Mouse (Mus musculus): Measurements from ENCODE around the gene Pbx1. TPM values are rescaled to one million over a fixed set of nuclear protein-coding genes. Genes with fewer than 3 reads are reported as not detected.

The Pbx1 gene
- polyA plus RNA-seq, 1 experiment from 2014 or later, result 114 TPM

DNA sequence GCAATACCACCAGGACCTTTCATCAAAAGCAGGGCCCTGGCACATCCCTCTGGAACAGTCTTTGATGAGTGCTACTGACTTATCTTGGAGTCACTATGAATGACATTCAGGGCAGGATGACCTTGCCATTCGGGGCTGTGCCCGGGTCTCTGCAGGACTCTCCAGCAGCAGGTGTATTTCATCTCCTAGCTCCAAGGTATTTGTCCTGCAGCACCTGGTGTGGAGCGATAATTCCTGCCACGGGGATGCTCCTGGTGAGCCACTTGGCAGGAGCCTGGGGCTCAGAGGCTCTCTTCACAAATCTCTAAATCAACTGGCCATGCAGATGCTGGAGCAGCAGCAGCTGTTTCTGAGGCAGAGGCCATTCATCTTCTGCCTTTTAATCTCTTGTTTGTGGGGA is 340.4 kb downstream of the Pbx1 start:
- no peaks in the 10 kb centered on the region for H3K27me3 ChIP-seq (ENCODE audit: control insufficient read depth, insufficient read depth, low read length)
- no peak overlapping the region for H3K9ac ChIP-seq (replicated peaks; ENCODE audit: low read length)
- WGBS, result 54% methylated on average over 4 of the region's 4 CpGs
- peaks cover 6% of the 10 kb centered on the region; the same call in 1 of the 2 replicates for H3K4me1 ChIP-seq (ENCODE audit: control insufficient read depth, insufficient read depth, low read length)
- no peaks in the 10 kb centered on the region for H3K36me3 ChIP-seq (ENCODE audit: control insufficient read depth, insufficient read depth, low read length)
- H3K4me3 ChIP-seq (replicated peaks; ENCODE audit: low read depth, low read length), result no peak overlapping the region
- ATAC-seq (ENCODE audit: low FRiP score, low TSS enrichment) (no peak), DNase-seq (peak; percentile 9)
- no peaks in the 10 kb centered on the region for H3K9me3 ChIP-seq (ENCODE audit: control insufficient read depth, low read length)
- H3K4me2 ChIP-seq (ENCODE audit: low read length), result no peak overlapping the region
- no peak overlapping the region for H3K27ac ChIP-seq (replicated peaks; ENCODE audit: low read depth, low read length)

- no peak overlapping the region for H3K9ac ChIP-seq (replicated peaks; ENCODE audit: low read length)
- H3K27ac ChIP-seq (replicated peaks; ENCODE audit: low read depth, low read length), result no peak overlapping the region
- H3K4me1 ChIP-seq (ENCODE audit: control insufficient read depth, insufficient read depth, low read length), result peaks cover 6% of the 10 kb centered on the region; the same call in 1 of the 2 replicates
- no peak for ATAC-seq (ENCODE audit: low FRiP score, low TSS enrichment)
- no peaks in the 10 kb centered on the region for H3K9me3 ChIP-seq (ENCODE audit: control insufficient read depth, low read length)
- WGBS, result 55% methylated on average over 7 of the region's 7 CpGs
- H3K36me3 ChIP-seq (ENCODE audit: control insufficient read depth, insufficient read depth, low read length), result no peaks in the 10 kb centered on the region
- H3K4me3 ChIP-seq (replicated peaks; ENCODE audit: low read depth, low read length), result no peak overlapping the region
- no peak for DNase-seq
- H3K27me3 ChIP-seq (ENCODE audit: control insufficient read depth, insufficient read depth, low read length), result no peaks in the 10 kb centered on the region
- H3K4me2 ChIP-seq (ENCODE audit: low read length), result no peak overlapping the region
These were observed 343.4 kb downstream of the Pbx1 start for GRCm38 (mm10) chr1:168088680-168089079.

DNA sequence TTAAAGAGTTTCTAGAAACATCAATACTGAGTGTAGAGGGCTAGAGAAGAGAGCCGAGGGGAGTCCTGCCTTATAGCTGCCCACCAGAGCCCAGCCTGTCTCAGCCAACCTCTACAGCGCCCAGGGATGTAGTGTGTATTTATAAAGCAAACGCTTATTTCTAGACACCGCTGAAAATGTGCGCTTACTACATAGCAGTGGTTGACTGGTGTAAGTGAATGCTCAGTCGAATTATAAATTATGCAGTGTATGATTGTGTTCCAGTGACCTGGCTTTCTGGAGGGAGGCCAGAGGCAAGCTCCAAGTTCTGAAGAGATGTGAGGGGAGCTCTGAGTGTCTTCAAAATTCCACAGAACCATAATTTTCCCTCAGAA is 352.7 kb downstream of the Pbx1 start:
- 90% methylated on average over 6 of the region's 6 CpGs for WGBS

DNA sequence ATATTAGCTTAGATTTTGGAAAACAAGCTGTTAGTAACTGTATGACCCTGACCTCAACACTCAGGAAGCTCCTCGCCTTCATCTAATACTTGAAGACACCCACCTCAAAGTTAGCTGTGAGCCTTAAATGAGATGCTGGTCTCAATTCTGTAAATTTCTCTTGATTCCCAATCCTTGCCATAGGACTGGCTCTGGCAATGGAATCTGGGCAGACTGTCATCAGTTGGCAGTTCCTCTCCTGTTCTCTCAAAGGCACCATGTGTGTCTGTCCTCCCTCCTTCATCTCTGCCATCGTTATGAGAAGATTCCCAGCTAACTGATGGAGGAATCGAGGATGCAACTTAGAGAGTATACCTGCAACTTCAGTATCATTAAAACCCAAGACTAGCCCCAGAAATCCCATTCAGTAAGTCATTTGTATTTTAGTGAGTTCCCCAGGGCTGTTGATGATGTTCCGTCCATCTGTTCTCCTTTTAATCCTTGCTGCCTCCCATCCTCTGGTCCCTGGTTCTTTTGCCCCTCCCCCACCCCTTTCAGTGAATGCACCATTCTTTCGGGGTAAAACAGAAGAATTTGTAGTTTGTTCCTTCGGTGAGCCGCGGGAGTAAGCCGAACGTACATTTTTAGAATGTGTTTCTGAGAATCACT is 353.2 kb downstream of the Pbx1 start:
- Histone ChIP-seq H3K4me1 (ENCODE audit: control insufficient read depth, insufficient read depth, low read length) (no peaks in the 10 kb centered on the region), H3K27me3 (ENCODE audit: control insufficient read depth, insufficient read depth, low read length) (no peaks in the 10 kb centered on the region), H3K4me2 (ENCODE audit: low read length) (no peak overlapping the region), H3K27ac (replicated peaks; ENCODE audit: low read depth, low read length) (no peak overlapping the region), H3K4me3 (replicated peaks; ENCODE audit: low read depth, low read length) (no peak overlapping the region), H3K9me3 (ENCODE audit: control insufficient read depth, low read length) (no peaks in the 10 kb centered on the region), H3K36me3 (ENCODE audit: control insufficient read depth, insufficient read depth, low read length) (no peaks in the 10 kb centered on the region), H3K9ac (replicated peaks; ENCODE audit: low read length) (no peak overlapping the region)
- WGBS, result 70% methylated on average over 10 of the region's 10 CpGs
- ATAC-seq (ENCODE audit: low FRiP score, low TSS enrichment) (no peak), DNase-seq (no peak)

More for the DNA sequence above, 352.7 kb downstream of the Pbx1 start:
- Histone ChIP-seq H3K4me1 (ENCODE audit: control insufficient read depth, insufficient read depth, low read length) (no peaks in the 10 kb centered on the region), H3K27ac (replicated peaks; ENCODE audit: low read depth, low read length) (no peak overlapping the region), H3K4me2 (ENCODE audit: low read length) (no peak overlapping the region), H3K27me3 (ENCODE audit: control insufficient read depth, insufficient read depth, low read length) (no peaks in the 10 kb centered on the region), H3K9me3 (ENCODE audit: control insufficient read depth, low read length) (no peaks in the 10 kb centered on the region), H3K36me3 (ENCODE audit: control insufficient read depth, insufficient read depth, low read length) (no peaks in the 10 kb centered on the region), H3K9ac (replicated peaks; ENCODE audit: low read length) (no peak overlapping the region), H3K4me3 (replicated peaks; ENCODE audit: low read depth, low read length) (no peak overlapping the region)
- DNase-seq, result no peak
- no peak for ATAC-seq (ENCODE audit: low FRiP score, low TSS enrichment)

GRCm38 (mm10) chr1:168071974-168072373 is 360.1 kb downstream of the Pbx1 start:
- WGBS, result 76% methylated on average over 5 of the region's 5 CpGs
- ATAC-seq (ENCODE audit: low FRiP score, low TSS enrichment) (no peak), DNase-seq (no peak)
- no peak overlapping the region for H3K4me2 ChIP-seq (ENCODE audit: low read length)
- no peak overlapping the region for H3K27ac ChIP-seq (replicated peaks; ENCODE audit: low read depth, low read length)
- no peaks in the 10 kb centered on the region for H3K9me3 ChIP-seq (ENCODE audit: control insufficient read depth, low read length)
- H3K9ac ChIP-seq (replicated peaks; ENCODE audit: low read length), result no peak overlapping the region
- H3K27me3 ChIP-seq (ENCODE audit: control insufficient read depth, insufficient read depth, low read length), result no peaks in the 10 kb centered on the region
- H3K36me3 ChIP-seq (ENCODE audit: control insufficient read depth, insufficient read depth, low read length), result no peaks in the 10 kb centered on the region
- no peaks in the 10 kb centered on the region for H3K4me1 ChIP-seq (ENCODE audit: control insufficient read depth, insufficient read depth, low read length)
- H3K4me3 ChIP-seq (replicated peaks; ENCODE audit: low read depth, low read length), result no peak overlapping the region

DNA sequence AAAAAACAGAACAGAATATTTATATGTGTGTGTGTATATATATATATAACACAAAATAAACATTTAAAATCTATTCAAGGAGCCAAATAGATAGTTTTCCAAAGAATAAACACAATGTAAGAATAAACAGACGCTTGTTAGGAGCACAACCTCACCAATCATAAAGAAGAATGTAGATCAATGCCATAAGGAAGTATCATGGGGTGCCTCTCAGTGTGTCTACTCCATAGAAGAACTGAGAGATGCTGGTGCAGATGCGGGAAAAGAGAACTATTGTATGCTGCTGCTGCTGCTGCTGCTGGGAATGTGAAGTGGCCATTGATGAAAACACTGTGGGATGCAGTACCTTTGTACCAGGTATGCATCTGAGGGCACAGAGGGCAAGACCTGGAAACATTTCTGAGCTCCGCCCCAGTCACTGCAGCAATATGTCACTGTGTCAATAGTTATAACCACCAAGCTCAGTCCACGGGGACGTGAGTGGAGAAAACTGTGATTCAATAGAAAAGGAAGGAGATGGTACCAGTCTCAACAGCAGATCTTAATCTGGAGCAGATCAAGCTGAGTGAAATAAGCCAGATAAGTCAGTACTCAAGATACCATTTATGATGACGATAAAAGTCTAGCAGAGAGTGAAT is 361.7 kb downstream of the Pbx1 start:
- no peaks in the 10 kb centered on the region for H3K27me3 ChIP-seq (ENCODE audit: control insufficient read depth, insufficient read depth, low read length)
- H3K36me3 ChIP-seq (ENCODE audit: control insufficient read depth, insufficient read depth, low read length), result no peaks in the 10 kb centered on the region
- 88% methylated on average over 6 of the region's 6 CpGs for WGBS
- H3K4me1 ChIP-seq (ENCODE audit: control insufficient read depth, insufficient read depth, low read length), result peaks cover 3% of the 10 kb centered on the region; the same call in 1 of the 2 replicates
- no peak overlapping the region for H3K27ac ChIP-seq (replicated peaks; ENCODE audit: low read depth, low read length)
- no peak for ATAC-seq (ENCODE audit: low FRiP score, low TSS enrichment)
- no peak for DNase-seq
- no peaks in the 10 kb centered on the region for H3K9me3 ChIP-seq (ENCODE audit: control insufficient read depth, low read length)
- no peak overlapping the region for H3K4me3 ChIP-seq (replicated peaks; ENCODE audit: low read depth, low read length)
- no peak overlapping the region for H3K9ac ChIP-seq (replicated peaks; ENCODE audit: low read length)
- no peak overlapping the region for H3K4me2 ChIP-seq (ENCODE audit: low read length)

GRCm38 (mm10) chr1:168069740-168070139 is 362.3 kb downstream of the Pbx1 start:
- Histone ChIP-seq H3K36me3 (ENCODE audit: control insufficient read depth, insufficient read depth, low read length) (no peaks in the 10 kb centered on the region), H3K4me2 (ENCODE audit: low read length) (no peak overlapping the region), H3K27me3 (ENCODE audit: control insufficient read depth, insufficient read depth, low read length) (no peaks in the 10 kb centered on the region), H3K9me3 (ENCODE audit: control insufficient read depth, low read length) (no peaks in the 10 kb centered on the region), H3K4me3 (replicated peaks; ENCODE audit: low read depth, low read length) (no peak overlapping the region), H3K27ac (replicated peaks; ENCODE audit: low read depth, low read length) (no peak overlapping the region), H3K9ac (replicated peaks; ENCODE audit: low read length) (no peak overlapping the region), H3K4me1 (ENCODE audit: control insufficient read depth, insufficient read depth, low read length) (peaks cover 3% of the 10 kb centered on the region; the same call in 1 of the 2 replicates)
- ATAC-seq (ENCODE audit: low FRiP score, low TSS enrichment) (no peak), DNase-seq (no peak)
- WGBS, result 85% methylated on average over 5 of the region's 5 CpGs

Data from midbrain, embryonic 14.5 days (tissue).